Comparison of ENCODE assay signal across 8 mouse cellular contexts in the genomic region with DNA sequence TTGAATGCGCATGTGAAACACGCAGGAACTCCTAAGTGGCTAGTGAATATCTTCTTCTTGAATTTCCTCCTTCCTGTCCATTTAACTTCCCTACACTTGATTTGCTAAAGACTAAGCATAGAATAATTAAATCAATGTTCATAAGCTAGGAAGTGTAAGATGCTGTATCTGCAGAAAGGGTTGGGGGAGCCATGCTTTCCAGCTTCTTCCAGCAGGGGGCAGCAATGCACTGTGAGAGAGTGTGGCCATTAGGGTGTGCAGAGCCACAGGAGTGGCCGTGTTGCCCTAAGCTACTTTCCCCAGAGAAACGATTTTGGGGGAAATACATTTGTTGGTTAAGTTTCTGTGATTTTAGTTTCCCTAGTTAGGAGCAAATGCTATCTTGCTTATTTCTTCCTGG.
DNase-seq lines count a peak whose midpoint lies in the region; TF ChIP-seq lines count a peak whose summit lies in the region.

No protein-coding gene starts in this region.

- TF ChIP-seq CTCF in cortical plate, adult 2 months (IDR thresholded peaks at IDR 0.05; ENCODE audit: extremely low read depth, insufficient read depth, low read length) = peak; percentile 99
- peak; percentile 99 for TF ChIP-seq CTCF in layer of hippocampus, adult 2 months (conservative IDR thresholded peaks at IDR 0.05)

- peaks cover 8% of the 10 kb centered on the region for H3K4me1 ChIP-seq in cortical plate, adult 2 months (ENCODE audit: control insufficient read depth, insufficient read depth, low read length)

- intact Hi-C loops in gastrocnemius, postnatal 36 days (cut with DNase I) = loop anchor here (5.0 kb wide), 2 partner anchors 240 to 415 kb away; partner anchors contain the start of gene Sorcs2

- TF ChIP-seq POLR2A in cortical plate, adult 2 months (IDR thresholded peaks at IDR 0.05; ENCODE audit: extremely low read depth, insufficient read depth, low read length) = no peak

- no peak overlapping the region for H3K4me3 ChIP-seq in cortical plate, adult 2 months (ENCODE audit: insufficient read depth, low read length)
- no peak overlapping the region for H3K4me3 ChIP-seq in layer of hippocampus, adult 2 months

- H3K27ac ChIP-seq in cortical plate, adult 2 months (ENCODE audit: insufficient read depth, low read length) = no peak overlapping the region
- H3K27ac ChIP-seq in layer of hippocampus, adult 2 months = no peak overlapping the region

- DNase-seq in CD4-positive helper T cell, adult 2 months (ENCODE audit: low read depth, low spot score) = peak; percentile 65
- peak; percentile 73 for DNase-seq in adipocyte (ENCODE audit: low spot score)
- DNase-seq in gastrocnemius, postnatal 36 days = peak; percentile 64 to 74
- peak; percentile 78 to 95 for DNase-seq in layer of hippocampus, adult 2 months (ENCODE audit: low spot score in 2 of 2)
- DNase-seq in lung, postnatal 14 days = peak; percentile 86
- peak; percentile 74 for DNase-seq in retina, postnatal 7 days (ENCODE audit: low read depth, low spot score)
- peak; percentile 94 for DNase-seq in thymus, postnatal 4 days
